Mouse (Mus musculus): ENCODE data around the gene Grm7. TPM values are rescaled to one million over a fixed set of nuclear protein-coding genes. Genes with fewer than 3 reads are reported as not detected.

Grm7 gene
- polyA plus RNA-seq (2015; fragmentation: Nextera tagmentation; extraction: Ambion mirVana): 34.8 and 37.2 TPM in 2 replicates

GRCm38 (mm10) chr6:110645411-110646361 lies at the start of gene Grm7:
Grm7 (plus strand) TSS chr6:110645581.

